Mouse (Mus musculus) midbrain, embryonic 14.5 days (tissue): ENCODE measurements at regions not wholly inside any gene's neighbourhood (a gene's known extent, or its start where the extent isn't known, plus 50 kb on each side); places are given as distances from the start of the nearest gene placed in this dataset.

Source experiments
- ATAC-seq: fragments of 200-750 bp; cut with Nextera tagmentation; 2 replicates; pipeline ENCODE4 v1.8.0; 2017; ENCODE audit warnings: moderate number of reproducible peaks, moderate library complexity; ENCODE audit not compliant: low FRiP score, low TSS enrichment
- DNase-seq: peaks from one replicate; pipeline ENCODE4 v3.0.0-alpha.2; 2015
- H3K27ac ChIP-seq: fragments of 300-500 bp; sonication (generic); replicated peaks from 2 replicates; pipeline ENCODE4 v1.5.1; 2014; ENCODE audit warnings: mild to moderate bottlenecking, low read depth, low read length, moderate library complexity
- H3K27me3 ChIP-seq: fragments of 300-500 bp; sonication (generic); 2 replicates; pipeline ENCODE4 v1.6.1; 2014; ENCODE audit warnings: low read length, control low read depth, mixed read lengths; ENCODE audit not compliant: control insufficient read depth, insufficient read depth
- H3K36me3 ChIP-seq: fragments of 300-500 bp; sonication (generic); 2 replicates; pipeline ENCODE4 v1.6.1; 2014; ENCODE audit warnings: low read length, control low read depth; ENCODE audit not compliant: control insufficient read depth, insufficient read depth
- H3K4me1 ChIP-seq: fragments of 300-500 bp; sonication (generic); 2 replicates; pipeline ENCODE4 v1.6.1; 2014; ENCODE audit warnings: mild to moderate bottlenecking, antibody characterized with exemption, low read length, control low read depth; ENCODE audit not compliant: control insufficient read depth, insufficient read depth
- H3K4me2 ChIP-seq: fragments of 300-500 bp; sonication (generic); 2 replicates; pipeline ENCODE4 v1.6.1; 2014; ENCODE audit warnings: mild to moderate bottlenecking, low read length, moderate library complexity
- H3K4me3 ChIP-seq: fragments of 300-500 bp; sonication (generic); replicated peaks from 2 replicates; pipeline ENCODE4 v1.5.1; 2014; ENCODE audit warnings: low read depth, low read length
- H3K9ac ChIP-seq: fragments of 300-500 bp; sonication (generic); replicated peaks from 2 replicates; pipeline ENCODE4 v1.6.1; 2014; ENCODE audit warnings: mild to moderate bottlenecking, low read length, moderate library complexity
- H3K9me3 ChIP-seq: fragments of 300-500 bp; sonication (generic); 2 replicates; pipeline ENCODE4 v1.6.1; 2016; ENCODE audit warnings: low read length, control low read depth, mixed read lengths; ENCODE audit not compliant: control insufficient read depth
- WGBS: fragments of 180-500 bp; shearing (Covaris S2); extraction: QIAGEN DNeasy Blood & Tissue Kit; methylation state at CpG from one replicate; pipeline ENCODE4 v1.1.7; 2014; 5-methylcytosine and 5-hydroxymethylcytosine counted together

DNA sequence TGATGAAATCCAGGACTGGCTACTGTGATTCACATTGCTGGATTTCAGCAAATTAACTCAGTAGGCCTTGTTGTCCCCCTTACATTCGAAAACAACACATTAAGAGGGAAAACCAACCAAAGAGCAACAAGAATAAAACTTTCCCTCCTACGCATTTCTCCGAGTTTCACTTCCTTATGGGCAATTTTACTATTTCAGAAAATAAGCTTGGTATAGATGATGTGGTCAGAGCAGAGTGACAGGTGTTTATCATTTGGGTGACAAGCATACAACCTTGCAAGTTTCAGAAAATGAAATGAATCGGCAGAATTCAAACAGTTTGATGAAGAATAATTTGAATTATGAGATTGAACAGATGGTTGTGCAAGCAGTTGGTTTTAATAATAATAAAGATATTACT is 220.6 kb downstream of the Etaa1 start:
- no peaks in the 10 kb centered on the region for H3K27me3 ChIP-seq
- H3K4me3 ChIP-seq: no peak overlapping the region
- DNase-seq: no peak
- H3K27ac ChIP-seq: no peak overlapping the region
- whole genome bisulfite sequencing: 92% methylated on average over 4 of the region's 4 CpGs
- H3K9ac ChIP-seq: no peak overlapping the region
- no peaks in the 10 kb centered on the region for H3K36me3 ChIP-seq
- no peak for ATAC-seq
- no peaks in the 10 kb centered on the region for H3K4me1 ChIP-seq
- no peak overlapping the region for H3K4me2 ChIP-seq
- H3K9me3 ChIP-seq: no peaks in the 10 kb centered on the region

DNA sequence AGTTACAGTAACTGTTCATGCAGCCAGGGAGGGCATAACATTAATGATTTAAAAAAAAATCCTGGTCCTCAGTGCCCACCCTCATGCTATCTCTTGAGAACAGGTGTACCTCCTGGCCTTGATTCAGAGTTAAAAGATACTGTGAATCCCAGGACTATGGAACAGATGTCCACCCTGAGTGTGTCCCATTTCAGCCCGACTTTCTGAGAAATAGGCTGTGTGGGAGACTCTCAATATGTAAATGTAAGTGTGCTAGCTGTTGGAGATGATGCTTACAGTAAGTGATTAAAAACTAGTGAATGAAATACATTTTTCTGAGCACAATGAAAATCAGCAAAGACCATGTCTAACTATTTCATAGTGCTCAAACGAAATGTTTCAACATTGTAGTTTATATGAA is 219.2 kb downstream of the Etaa1 start:
- no peaks in the 10 kb centered on the region for H3K27me3 ChIP-seq
- H3K36me3 ChIP-seq: no peaks in the 10 kb centered on the region
- ATAC-seq: no peak
- H3K27ac ChIP-seq: no peak overlapping the region
- no peak overlapping the region for H3K9ac ChIP-seq
- 91% methylated on average over 2 of the region's 2 CpGs for WGBS
- DNase-seq: no peak
- no peak overlapping the region for H3K4me2 ChIP-seq
- no peaks in the 10 kb centered on the region for H3K4me1 ChIP-seq
- H3K9me3 ChIP-seq: no peaks in the 10 kb centered on the region
- H3K4me3 ChIP-seq: no peak overlapping the region

DNA sequence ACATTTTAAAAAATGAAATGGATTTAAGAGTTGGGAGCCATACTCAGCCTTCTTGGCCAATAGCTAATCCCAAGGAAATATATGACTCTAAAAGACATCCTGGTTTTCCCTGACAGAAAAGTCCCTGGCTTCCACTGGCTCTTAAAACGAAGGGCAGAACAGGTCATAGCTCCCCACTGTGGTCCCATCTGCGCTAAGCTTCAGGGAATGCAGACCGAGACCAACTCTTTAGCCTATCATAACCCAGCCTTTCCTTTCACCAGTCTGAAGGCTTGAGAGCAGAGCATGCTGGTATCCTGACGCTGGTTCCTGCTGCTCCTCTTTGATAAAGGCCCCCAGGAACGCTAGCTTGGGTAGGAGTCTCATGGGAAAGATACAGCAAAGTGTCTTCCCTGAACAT is 214.8 kb downstream of the Etaa1 start:
- no peaks in the 10 kb centered on the region for H3K27me3 ChIP-seq
- no peak overlapping the region for H3K4me3 ChIP-seq
- no peak for ATAC-seq
- no peak overlapping the region for H3K27ac ChIP-seq
- no peaks in the 10 kb centered on the region for H3K36me3 ChIP-seq
- H3K9me3 ChIP-seq: no peaks in the 10 kb centered on the region
- no peak overlapping the region for H3K9ac ChIP-seq
- no peak overlapping the region for H3K4me2 ChIP-seq
- H3K4me1 ChIP-seq: no peaks in the 10 kb centered on the region
- WGBS: 38% methylated on average over 5 of the region's 5 CpGs
- DNase-seq: no peak

DNA sequence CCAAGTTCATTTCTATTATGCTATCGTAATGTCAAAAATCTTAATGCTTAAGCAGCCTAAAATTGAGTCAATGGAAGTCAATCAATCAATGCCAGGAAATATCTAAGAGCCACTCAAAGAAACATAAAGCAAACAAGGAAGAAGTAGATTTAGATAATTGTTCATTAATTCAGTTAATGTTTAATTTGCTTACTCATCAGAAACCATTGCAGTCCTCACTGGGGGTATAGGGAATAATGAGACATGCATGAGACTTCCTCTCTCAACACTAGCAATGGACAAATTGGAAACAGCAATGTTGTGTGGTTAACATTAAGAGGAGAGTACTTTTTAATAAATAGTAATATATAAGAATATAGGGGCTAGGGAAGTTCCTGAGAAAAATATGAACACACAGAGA is 209.9 kb downstream of the Etaa1 start:
- DNase-seq (no peak), ATAC-seq (no peak)
- H3K9me3 ChIP-seq: no peaks in the 10 kb centered on the region
- H3K36me3 ChIP-seq: no peaks in the 10 kb centered on the region
- 93% methylated on average over 1 of the region's 1 CpGs for WGBS
- no peak overlapping the region for H3K4me2 ChIP-seq
- no peak overlapping the region for H3K9ac ChIP-seq
- H3K4me1 ChIP-seq: no peaks in the 10 kb centered on the region
- no peaks in the 10 kb centered on the region for H3K27me3 ChIP-seq
- H3K4me3 ChIP-seq: no peak overlapping the region
- no peak overlapping the region for H3K27ac ChIP-seq

GRCm38 (mm10) chr11:17750345-17750744 is 203.3 kb downstream of the Etaa1 start:
- Histone ChIP-seq H3K4me1 (no peaks in the 10 kb centered on the region), H3K36me3 (no peaks in the 10 kb centered on the region)
- DNase-seq: peak; percentile 16

DNA sequence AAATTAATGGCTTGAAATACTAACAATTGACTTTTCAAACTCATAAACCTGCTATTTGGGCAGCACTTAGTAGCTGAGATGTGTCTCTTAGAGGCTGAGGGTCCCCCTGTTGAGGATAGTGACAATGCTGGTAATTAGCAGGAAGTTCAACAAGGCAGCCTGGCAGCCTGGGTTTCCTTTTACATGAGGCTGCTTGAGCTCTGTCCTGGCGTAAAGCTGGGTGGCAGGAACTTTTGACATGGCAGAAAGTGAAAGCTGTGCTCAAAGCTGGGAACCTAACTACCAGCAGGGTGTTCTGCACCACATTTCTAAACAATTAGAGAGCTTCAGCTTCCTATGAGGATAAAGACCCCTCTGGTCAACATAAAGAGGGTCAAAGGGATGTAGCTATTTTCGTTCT is 194.5 kb downstream of the Etaa1 start:
- no peaks in the 10 kb centered on the region for H3K36me3 ChIP-seq
- WGBS: 66% methylated on average over 2 of the region's 2 CpGs
- H3K9me3 ChIP-seq: no peaks in the 10 kb centered on the region
- ATAC-seq (no peak), DNase-seq (no peak)
- no peak overlapping the region for H3K4me3 ChIP-seq
- H3K4me2 ChIP-seq: no peak overlapping the region
- H3K27ac ChIP-seq: no peak overlapping the region
- H3K27me3 ChIP-seq: no peaks in the 10 kb centered on the region
- no peak overlapping the region for H3K9ac ChIP-seq
- H3K4me1 ChIP-seq: no peaks in the 10 kb centered on the region

More at GRCm38 (mm10) chr11:17750345-17750744, 203.3 kb downstream of the Etaa1 start:
- WGBS: 27% methylated on average over 6 of the region's 6 CpGs
- no peaks in the 10 kb centered on the region for H3K27me3 ChIP-seq
- no peak overlapping the region for H3K4me2 ChIP-seq
- no peak for ATAC-seq
- no peaks in the 10 kb centered on the region for H3K9me3 ChIP-seq
- no peak overlapping the region for H3K27ac ChIP-seq
- H3K9ac ChIP-seq: no peak overlapping the region
- H3K4me3 ChIP-seq: no peak overlapping the region

DNA sequence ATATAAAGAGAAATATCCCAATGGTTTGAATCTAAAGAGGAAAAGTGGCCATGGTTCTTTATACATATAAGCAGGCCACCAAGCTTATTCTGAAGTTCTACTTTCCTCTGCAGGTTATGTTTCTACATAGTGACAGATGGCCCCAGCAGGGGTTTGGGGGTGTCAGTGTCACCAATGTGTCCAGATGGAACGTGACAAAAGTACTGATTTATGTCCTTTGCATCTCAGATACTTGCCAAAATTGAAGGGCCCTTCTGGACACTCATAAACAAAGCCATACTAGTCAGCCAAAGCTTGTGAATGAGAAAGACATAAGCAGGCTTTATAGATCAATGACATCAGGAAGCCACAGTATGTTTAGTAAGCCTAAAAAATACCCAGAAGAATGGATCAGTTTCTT is 190.3 kb downstream of the Etaa1 start:
- Histone ChIP-seq H3K4me2 (no peak overlapping the region), H3K9ac (no peak overlapping the region), H3K4me3 (no peak overlapping the region), H3K9me3 (no peaks in the 10 kb centered on the region), H3K27me3 (no peaks in the 10 kb centered on the region), H3K27ac (no peak overlapping the region), H3K4me1 (no peaks in the 10 kb centered on the region), H3K36me3 (no peaks in the 10 kb centered on the region)
- no peak for DNase-seq
- 53% methylated on average over 1 of the region's 1 CpGs for WGBS
- ATAC-seq: no peak

- H3K4me2 ChIP-seq: no peak overlapping the region
- no peaks in the 10 kb centered on the region for H3K36me3 ChIP-seq
- no peak overlapping the region for H3K4me3 ChIP-seq
- ATAC-seq: no peak
- no peak overlapping the region for H3K9ac ChIP-seq
- no peak for DNase-seq
- H3K9me3 ChIP-seq: no peaks in the 10 kb centered on the region
- no peaks in the 10 kb centered on the region for H3K4me1 ChIP-seq
- H3K27ac ChIP-seq: no peak overlapping the region
- H3K27me3 ChIP-seq: no peaks in the 10 kb centered on the region
These were observed 189.5 kb downstream of the Etaa1 start for GRCm38 (mm10) chr11:17764146-17764545.

DNA sequence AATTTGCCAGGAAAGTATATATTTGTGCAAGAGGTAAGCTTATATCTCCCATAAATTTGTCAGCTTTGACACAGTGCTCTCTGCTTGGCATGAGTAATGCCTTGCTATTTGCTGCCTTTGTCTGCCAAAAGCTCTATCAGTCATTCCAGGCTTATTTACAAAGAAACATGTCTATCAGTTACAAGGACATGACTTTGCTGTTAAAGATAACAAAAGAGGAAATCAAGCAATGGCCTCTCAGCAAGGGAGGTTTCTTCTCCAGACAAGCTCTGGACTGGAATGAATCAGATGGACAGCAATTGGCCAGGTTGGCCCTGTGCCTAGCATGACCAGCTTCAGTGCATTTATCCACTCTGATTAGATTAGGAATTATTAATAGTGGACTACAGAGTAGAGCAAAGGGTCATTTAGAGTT is 185.3 kb downstream of the Etaa1 start:
- H3K36me3 ChIP-seq: no peaks in the 10 kb centered on the region
- H3K9ac ChIP-seq: no peak overlapping the region
- H3K4me3 ChIP-seq: no peak overlapping the region
- no peak overlapping the region for H3K27ac ChIP-seq
- DNase-seq (no peak), ATAC-seq (no peak)
- H3K27me3 ChIP-seq: no peaks in the 10 kb centered on the region
- no peaks in the 10 kb centered on the region for H3K9me3 ChIP-seq
- no peaks in the 10 kb centered on the region for H3K4me1 ChIP-seq
- no peak overlapping the region for H3K4me2 ChIP-seq
